Mouse (Mus musculus) stomach, embryonic 16.5 days (tissue): ENCODE measurements at regions not wholly inside any gene's neighbourhood (a gene's known extent, or its start where the extent isn't known, plus 50 kb on each side); places are given as distances from the start of the nearest gene placed in this dataset.

Source experiments
- ATAC-seq: fragments of 200-750 bp; cut with Nextera tagmentation; 2 replicates; pipeline ENCODE4 v1.8.0; 2017; ENCODE audit warnings: moderate number of reproducible peaks, moderate TSS enrichment; ENCODE audit not compliant: insufficient read depth, low FRiP score
- H3K27ac ChIP-seq: fragments of 300-500 bp; sonication (generic); 2 replicates; pipeline ENCODE4 v1.5.1; 2014; ENCODE audit warnings: low read length
- H3K27me3 ChIP-seq: fragments of 300-500 bp; sonication (generic); 2 replicates; pipeline ENCODE4 v1.6.1; 2014; ENCODE audit warnings: low read length, control low read depth, mixed read lengths; ENCODE audit not compliant: control insufficient read depth, insufficient read depth
- H3K36me3 ChIP-seq: fragments of 300-500 bp; sonication (generic); 2 replicates; pipeline ENCODE4 v1.6.1; 2014; ENCODE audit warnings: low read length; ENCODE audit not compliant: control insufficient read depth, insufficient read depth
- H3K4me1 ChIP-seq: fragments of 300-500 bp; sonication (generic); 2 replicates; pipeline ENCODE4 v1.6.1; 2014; ENCODE audit warnings: low read length, control low read depth, mixed read lengths; ENCODE audit not compliant: control insufficient read depth, insufficient read depth
- H3K4me2 ChIP-seq: fragments of 300-500 bp; sonication (generic); 2 replicates; pipeline ENCODE4 v1.6.1; 2014; ENCODE audit warnings: low read depth, low read length, mixed read lengths
- H3K4me3 ChIP-seq: fragments of 300-500 bp; sonication (generic); replicated peaks from 2 replicates; pipeline ENCODE4 v1.5.1; 2014; ENCODE audit warnings: mild to moderate bottlenecking, low read length
- H3K9ac ChIP-seq: fragments of 300-500 bp; sonication (generic); 2 replicates; pipeline ENCODE4 v1.6.1; 2014; ENCODE audit warnings: low read length
- H3K9me3 ChIP-seq: fragments of 300-500 bp; sonication (generic); replicated peaks from 2 replicates; pipeline ENCODE4 v1.6.1; 2016; ENCODE audit warnings: low read length, control low read depth; ENCODE audit not compliant: control insufficient read depth
- WGBS: fragments of 180-500 bp; shearing (Covaris S2); extraction: QIAGEN DNeasy Blood & Tissue Kit; methylation state at CpG from one replicate; pipeline ENCODE4 v1.1.7; 2014; 5-methylcytosine and 5-hydroxymethylcytosine counted together

DNA sequence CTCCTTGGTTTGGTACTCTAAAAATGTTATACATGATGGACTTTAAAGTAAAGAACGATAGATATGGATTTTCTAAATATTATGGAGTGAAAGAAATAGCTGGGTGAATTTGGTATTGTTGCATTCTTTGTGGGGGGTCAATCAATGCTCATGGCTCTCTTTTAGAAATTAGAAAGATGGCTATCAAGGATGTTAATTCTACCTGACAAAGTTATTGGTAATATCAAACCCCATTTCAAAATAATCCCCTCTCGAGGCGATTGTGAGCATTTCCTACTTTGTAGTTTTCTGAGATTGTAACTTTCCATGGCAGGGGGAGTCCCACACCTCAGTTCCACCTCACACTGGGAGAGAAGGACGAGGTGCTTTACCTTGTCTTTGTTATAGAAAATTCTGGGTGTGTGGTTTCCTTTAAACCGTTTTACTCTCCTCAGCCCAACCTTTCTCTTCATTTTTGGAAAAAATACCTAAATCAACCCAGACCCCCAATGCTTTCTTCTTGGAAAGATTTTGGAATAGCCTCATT lies 421.3 kb upstream of the Ubash3b start:
- Histone ChIP-seq H3K36me3 (no peaks in the 10 kb centered on the region), H3K4me3 (peak overlapping the region; percentile 74), H3K9ac (peak overlapping the region; percentile 79), H3K27ac (peak overlapping the region; percentile 93), H3K4me1 (peaks cover 15% of the 10 kb centered on the region), H3K27me3 (no peaks in the 10 kb centered on the region), H3K9me3 (no peaks in the 10 kb centered on the region), H3K4me2 (peak overlapping the region; percentile 68)
- ATAC-seq: no peak
- WGBS: 22% methylated on average over 5 of the region's 5 CpGs

GRCm38 (mm10) chr9:41582171-41582570 lies 420.7 kb upstream of the Ubash3b start:
- Histone ChIP-seq H3K36me3 (no peaks in the 10 kb centered on the region), H3K27me3 (no peaks in the 10 kb centered on the region), H3K9me3 (no peaks in the 10 kb centered on the region), H3K4me2 (peak overlapping the region; percentile 68), H3K9ac (peak overlapping the region; percentile 85), H3K4me1 (peaks cover 9% of the 10 kb centered on the region; the same call in 1 of the 2 replicates), H3K27ac (peak overlapping the region; percentile 90), H3K4me3 (peak overlapping the region; percentile 74)
- ATAC-seq: peak; percentile 23; the same call in 1 of the 2 replicates
- WGBS: 21% methylated on average over 8 of the region's 8 CpGs

GRCm38 (mm10) chr9:41581741-41582140 lies 420.2 kb upstream of the Ubash3b start:
- Histone ChIP-seq H3K4me1 (peaks cover 6% of the 10 kb centered on the region; the same call in 1 of the 2 replicates), H3K9me3 (no peaks in the 10 kb centered on the region), H3K36me3 (no peaks in the 10 kb centered on the region), H3K4me2 (peak overlapping the region; percentile 68), H3K4me3 (peak overlapping the region; percentile 74), H3K27me3 (no peaks in the 10 kb centered on the region), H3K9ac (peak overlapping the region; percentile 85), H3K27ac (peak overlapping the region; percentile 90)
- WGBS: 10% methylated on average over 9 of the region's 9 CpGs
- no peak for ATAC-seq

DNA sequence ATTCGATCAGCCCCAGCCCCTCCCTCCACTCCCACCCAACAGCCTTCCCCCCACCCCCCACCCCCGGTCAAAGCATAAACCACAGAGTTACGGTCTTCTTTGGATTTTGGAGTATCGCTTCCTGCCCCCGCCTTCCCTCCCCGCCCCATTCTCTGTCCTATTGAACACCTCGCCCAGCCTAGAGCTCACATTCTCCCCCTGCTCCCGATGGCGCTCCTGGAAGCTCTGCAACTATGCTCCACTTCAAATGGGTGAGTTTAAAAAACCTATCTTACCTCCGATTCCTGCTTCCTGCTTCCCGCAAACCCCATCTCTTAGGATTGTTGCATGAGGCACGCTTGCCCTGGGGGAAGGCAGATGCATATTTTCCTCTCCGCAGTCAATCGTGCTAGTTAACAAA lies 419.7 kb upstream of the Ubash3b start:
- ATAC-seq: peak; percentile 65; the same call in 1 of the 2 replicates
- peaks cover 8% of the 10 kb centered on the region; the same call in 1 of the 2 replicates for H3K4me1 ChIP-seq
- 3% methylated on average over 14 of the region's 14 CpGs for WGBS
- H3K27me3 ChIP-seq: no peaks in the 10 kb centered on the region
- peak overlapping the region; percentile 74 for H3K4me3 ChIP-seq
- H3K27ac ChIP-seq: peak overlapping the region; percentile 90
- no peaks in the 10 kb centered on the region for H3K36me3 ChIP-seq
- peak overlapping the region; percentile 85 for H3K9ac ChIP-seq
- H3K9me3 ChIP-seq: no peaks in the 10 kb centered on the region
- peak overlapping the region; percentile 68 for H3K4me2 ChIP-seq

DNA sequence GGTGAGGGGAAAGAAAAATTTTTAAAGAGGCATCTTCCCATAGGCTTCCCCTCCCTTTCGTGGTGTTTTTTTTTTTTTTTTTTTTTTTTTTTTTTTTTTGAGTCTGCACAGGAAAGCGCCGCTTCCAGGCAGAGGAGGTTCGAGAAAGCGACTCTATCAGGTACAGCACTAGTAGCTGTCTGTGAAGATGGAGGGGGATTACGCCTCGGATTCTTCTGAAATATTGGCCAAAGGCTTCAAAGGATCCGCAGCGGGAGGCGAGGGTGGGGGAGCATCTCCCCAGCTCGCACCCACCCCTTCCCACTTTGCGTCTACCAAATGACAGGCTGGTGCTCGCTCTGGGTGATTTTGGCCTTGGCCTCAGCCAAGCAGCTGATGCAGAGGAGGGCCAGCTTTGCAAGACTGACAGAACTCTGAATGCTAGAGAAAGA lies 419.1 kb upstream of the Ubash3b start:
- WGBS: under 1% methylated on average over 13 of the region's 13 CpGs
- Histone ChIP-seq H3K36me3 (no peaks in the 10 kb centered on the region), H3K4me2 (peak overlapping the region; percentile 68), H3K27ac (peak overlapping the region; percentile 90), H3K27me3 (no peaks in the 10 kb centered on the region), H3K9ac (peak overlapping the region; percentile 85), H3K4me3 (peak overlapping the region; percentile 74), H3K9me3 (no peaks in the 10 kb centered on the region), H3K4me1 (peaks cover 10% of the 10 kb centered on the region; the same call in 1 of the 2 replicates)
- peak; percentile 65 for ATAC-seq

GRCm38 (mm10) chr9:41580067-41580466 lies 418.6 kb upstream of the Ubash3b start:
- peak overlapping the region; percentile 74 for H3K4me3 ChIP-seq
- ATAC-seq: 0 out of 2 replicates have a peak, but pooled peaks have one; percentile 9
- 2% methylated on average over 4 of the region's 4 CpGs for WGBS
- H3K4me2 ChIP-seq: peak overlapping the region; percentile 68
- H3K9ac ChIP-seq: peak overlapping the region; percentile 85
- H3K27me3 ChIP-seq: no peaks in the 10 kb centered on the region
- H3K27ac ChIP-seq: peak overlapping the region; percentile 90
- H3K4me1 ChIP-seq: peaks cover 10% of the 10 kb centered on the region; the same call in 1 of the 2 replicates
- no peaks in the 10 kb centered on the region for H3K36me3 ChIP-seq
- no peaks in the 10 kb centered on the region for H3K9me3 ChIP-seq

GRCm38 (mm10) chr9:41579107-41580014 lies 417.9 kb upstream of the Ubash3b start:
- peak; percentile 76 for ATAC-seq
- Histone ChIP-seq H3K4me2 (peak overlapping the region; percentile 68), H3K27ac (peak overlapping the region; percentile 90), H3K4me1 (peaks cover 10% of the 10 kb centered on the region; the same call in 1 of the 2 replicates), H3K27me3 (no peaks in the 10 kb centered on the region), H3K9ac (peak overlapping the region; percentile 85), H3K36me3 (no peaks in the 10 kb centered on the region), H3K4me3 (peak overlapping the region; percentile 74), H3K9me3 (no peaks in the 10 kb centered on the region)
- WGBS: 25% methylated on average over 12 of the region's 13 CpGs

DNA sequence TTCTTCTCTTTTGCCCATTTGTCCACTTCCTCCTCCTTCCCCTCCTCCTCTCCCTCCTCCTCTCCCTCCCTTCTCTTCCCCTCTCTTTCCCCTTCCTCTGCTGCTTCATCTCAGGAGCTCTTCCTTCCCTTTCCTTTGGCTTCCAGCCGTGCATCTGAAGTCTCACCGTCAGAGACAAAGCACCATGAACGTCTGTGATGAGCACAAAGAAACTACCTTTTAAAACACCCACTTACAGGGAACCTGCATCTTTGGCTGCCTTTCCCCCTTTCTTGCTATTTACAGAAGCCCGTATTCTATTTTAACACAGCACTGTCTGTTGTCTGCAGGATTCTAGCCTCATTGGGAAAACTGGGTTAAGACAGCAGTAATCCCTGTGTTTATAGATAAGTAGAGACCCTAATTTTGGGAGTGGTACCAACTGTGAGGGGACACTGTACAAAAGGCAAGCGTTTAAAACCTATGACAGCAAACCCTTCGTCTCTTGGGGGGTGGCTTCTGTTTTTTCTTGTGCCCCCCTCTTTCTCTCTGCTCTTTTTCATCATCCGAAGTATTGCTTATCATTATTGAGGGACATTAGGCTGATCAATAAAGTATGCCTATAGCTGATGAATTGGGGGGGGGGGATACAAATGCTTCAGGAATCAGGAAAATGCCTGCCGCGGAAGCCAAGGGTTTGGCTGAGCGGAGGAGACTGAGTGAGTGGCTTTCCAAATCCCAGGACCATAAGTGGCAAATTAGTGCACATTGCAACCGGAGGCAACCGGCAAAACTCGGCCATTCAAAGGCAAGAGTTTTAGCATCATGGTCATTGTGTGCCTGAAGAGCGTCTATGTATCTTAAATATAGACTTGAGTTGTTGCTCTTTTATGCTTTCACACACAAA lies 417.0 kb upstream of the Ubash3b start:
- no peak for ATAC-seq
- WGBS: 69% methylated on average over 14 of the region's 14 CpGs
- no peak overlapping the region for H3K4me2 ChIP-seq

More for the DNA sequence above, 417.0 kb upstream of the Ubash3b start:
- H3K27ac ChIP-seq: no peak overlapping the region
- H3K4me1 ChIP-seq: peaks cover 10% of the 10 kb centered on the region; the same call in 1 of the 2 replicates
- H3K36me3 ChIP-seq: no peaks in the 10 kb centered on the region
- no peak overlapping the region for H3K9ac ChIP-seq
- no peaks in the 10 kb centered on the region for H3K27me3 ChIP-seq
- no peak overlapping the region for H3K4me3 ChIP-seq
- H3K9me3 ChIP-seq: no peaks in the 10 kb centered on the region
